Mouse (Mus musculus) cerebellum, adult 9-11 months (tissue): ENCODE measurements around the gene Ift46.

Experiments
- DNase-seq: peaks from one replicate; pipeline ENCODE4 v3.0.0; 2022

Ift46 gene

GRCm38 (mm10) chr9:44767101-44768028 lies at the start of gene Ift46, which contains the start of gene Arcn1:
Gene Ift46 (plus strand): TSS chr9:44767908.
Gene Arcn1 (minus strand): TSS chr9:44767845.
- peak; percentile 87 for DNase-seq

GRCm38 (mm10) chr9:44718937-44719631 lies 48.6 kb upstream of the Ift46 start:
- peak; percentile 80 for DNase-seq

- no peak for DNase-seq
Observed at GRCm38 (mm10) chr9:44719632-44720357, 47.9 kb upstream of the Ift46 start.

GRCm38 (mm10) chr9:44720358-44721153 lies 47.2 kb upstream of the Ift46 start:
- DNase-seq = peak; percentile 83

- peak; percentile 96 for DNase-seq
Observed at GRCm38 (mm10) chr9:44721154-44721876, 46.4 kb upstream of the Ift46 start.

- no peak for DNase-seq
Observed at GRCm38 (mm10) chr9:44721877-44722186, 45.9 kb upstream of the Ift46 start.

GRCm38 (mm10) chr9:44722575-44722974 lies 45.1 kb upstream of the Ift46 start:
- DNase-seq = peak; percentile 41

- no peak for DNase-seq
Observed at GRCm38 (mm10) chr9:44723008-44723407, 44.7 kb upstream of the Ift46 start.

- DNase-seq = peak; percentile 52
Observed at GRCm38 (mm10) chr9:44723521-44724041, 44.1 kb upstream of the Ift46 start.

GRCm38 (mm10) chr9:44724223-44724622 lies 43.5 kb upstream of the Ift46 start:
- DNase-seq = peak; percentile 60

GRCm38 (mm10) chr9:44724665-44725064 lies 43.0 kb upstream of the Ift46 start:
- no peak for DNase-seq

- peak; percentile 18 for DNase-seq
Observed at GRCm38 (mm10) chr9:44726431-44727146, 41.1 kb upstream of the Ift46 start.

- no peak for DNase-seq
Observed at GRCm38 (mm10) chr9:44727441-44727840, 40.3 kb upstream of the Ift46 start.

- no peak for DNase-seq
Observed at GRCm38 (mm10) chr9:44732130-44732549, 35.6 kb upstream of the Ift46 start.

- DNase-seq = peak; percentile 20
Observed at GRCm38 (mm10) chr9:44732921-44733530, 34.7 kb upstream of the Ift46 start.

GRCm38 (mm10) chr9:44733671-44734523 lies 33.8 kb upstream of the Ift46 start:
- peak; percentile 52 for DNase-seq

GRCm38 (mm10) chr9:44734524-44735494 lies 32.9 kb upstream of the Ift46 start, which contains the start of gene Phldb1:
Gene Phldb1 (minus strand): TSS chr9:44735198.
- peak; percentile 60 for DNase-seq

GRCm38 (mm10) chr9:44735886-44736285 lies 31.8 kb upstream of the Ift46 start:
- peak; percentile 11 for DNase-seq
